Mouse (Mus musculus): ENCODE measurements at regions not wholly inside any gene's neighbourhood (a gene's known extent, or its start where the extent isn't known, plus 50 kb on each side); places are given as distances from the start of the nearest gene placed in this dataset.

DNA sequence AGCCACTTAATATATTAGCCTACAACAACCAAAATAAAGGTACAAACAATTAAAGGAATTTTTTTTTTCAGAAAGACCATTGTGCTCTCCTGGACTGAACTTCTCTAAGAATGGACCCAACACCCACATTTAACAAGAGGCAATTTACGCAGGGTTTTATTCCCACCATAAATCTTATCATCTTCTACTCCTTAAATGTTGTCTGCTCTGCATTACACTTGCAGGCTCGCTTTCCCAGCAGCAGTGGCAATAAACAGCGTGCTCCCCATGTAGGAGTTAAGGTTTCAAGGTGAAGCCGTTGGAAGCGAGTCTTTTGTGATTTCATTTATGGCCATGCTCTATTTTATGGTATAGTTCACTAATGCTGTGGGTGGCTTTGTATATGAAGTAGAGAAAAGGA is 76.0 kb upstream of the Nhs start:
- POLR2A ChIA-PET: no interaction called here
- in situ Hi-C loops (cut with MboI; ENCODE audit: low pct_unique_long_range_greater_than_20kb): no loop called here
- CTCF ChIA-PET: no interaction called here
- H3K27me3 ChIP-seq: peaks cover 18% of the 10 kb centered on the region
- no peak for TF ChIP-seq CTCF (IDR thresholded peaks at IDR 0.05)
- DNase-seq (ENCODE audit: low read depth, low spot score) (no peak), ATAC-seq (no peak)

DNA sequence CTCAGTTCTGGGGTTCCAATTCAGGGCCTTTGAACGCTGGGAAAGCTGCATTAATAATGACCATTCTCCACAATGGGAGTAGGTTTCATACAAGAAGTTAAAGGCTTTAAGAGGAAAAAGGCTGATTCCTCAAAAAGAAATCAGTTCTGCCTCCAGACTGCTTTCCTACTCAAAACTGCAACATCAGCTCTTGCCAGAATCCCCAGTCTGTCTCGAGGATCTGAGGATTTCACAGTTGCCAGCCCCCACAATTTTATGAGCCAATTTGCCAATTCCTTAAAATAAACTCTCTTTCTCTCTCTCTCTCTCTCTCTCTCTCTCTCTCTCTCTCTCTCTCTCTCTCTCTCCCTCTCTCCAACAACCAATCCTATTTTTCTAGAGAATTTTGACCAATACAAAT is 51.3 kb upstream of the Nhs start:
- H3K27me3 ChIP-seq: peaks cover 28% of the 10 kb centered on the region

More for the DNA sequence above, 51.3 kb upstream of the Nhs start:
- CTCF ChIA-PET: no interaction called here
- in situ Hi-C loops (cut with MboI; ENCODE audit: low pct_unique_long_range_greater_than_20kb): no loop called here
- DNase-seq (ENCODE audit: low read depth, low spot score) (no peak), ATAC-seq (no peak)
- POLR2A ChIA-PET: no interaction called here
- no peak for TF ChIP-seq CTCF (IDR thresholded peaks at IDR 0.05)
